ENCODE assay signal across 9 mouse cellular contexts in genomic region chr6:6882266-6882797, GRCm38 (mm10). TPM values are rescaled to one million over a fixed set of nuclear protein-coding genes. Genes with fewer than 3 reads are reported as not detected.
DNase-seq lines count a peak whose midpoint lies in the region; ATAC-seq and TF ChIP-seq lines count a peak whose summit lies in the region.
"Had no signal": no experiment of that assay in that cellular context is flagged by ENCODE, and none has a peak within 500 bp of the region (broad histone marks: within the 10 kb centered on the region; RNA-seq: fewer than 3 reads in every experiment).

No protein-coding gene starts in this region.

- peaks cover 78% of the 10 kb centered on the region for H3K27me3 ChIP-seq in embryonic facial prominence, embryonic 10.5 days (replicated peaks; ENCODE audit: low read depth, poor library complexity, severe bottlenecking)
- H3K27me3 ChIP-seq in hindbrain, embryonic 14.5 days (ENCODE audit: control insufficient read depth, insufficient read depth, low read length) = peaks cover 72% of the 10 kb centered on the region
- H3K27me3 ChIP-seq in midbrain, embryonic 15.5 days (replicated peaks) = peaks cover 59% of the 10 kb centered on the region

- DNase-seq in brain, embryonic 14.5 days (ENCODE audit: low read depth) = peak; percentile 63
- peak; percentile 36 for DNase-seq in embryonic facial prominence, embryonic 10.5 days (ENCODE audit: low spot score)
- DNase-seq in hindbrain, embryonic 14.5 days (ENCODE audit: low spot score) = no peak
- no peak for DNase-seq in yolk sac, embryonic 10.5 days (ENCODE audit: low spot score)
- DNase-seq in adrenal gland, postnatal 10 days = no peak
- DNase-seq in urinary bladder, adult 2 months (ENCODE audit: low spot score) = no peak
- DNase-seq: layer of hippocampus, postnatal 36 days had no signal

- peak overlapping the region; percentile 68 for H3K4me2 ChIP-seq in hindbrain, embryonic 14.5 days (replicated peaks)
- peak overlapping the region; percentile 73; the same call in 1 of the 2 replicates for H3K4me2 ChIP-seq in midbrain, embryonic 15.5 days

- H3K27ac ChIP-seq in embryonic facial prominence, embryonic 10.5 days (replicated peaks) = peak overlapping the region; percentile 93
- H3K27ac ChIP-seq in hindbrain, embryonic 14.5 days = no peak overlapping the region
- no peak overlapping the region for H3K27ac ChIP-seq in midbrain, embryonic 15.5 days

- H3K9ac ChIP-seq in hindbrain, embryonic 14.5 days = no peak overlapping the region
- H3K9ac ChIP-seq in midbrain, embryonic 15.5 days = no peak overlapping the region

- H3K36me3 ChIP-seq in embryonic facial prominence, embryonic 10.5 days (replicated peaks) = peaks cover 13% of the 10 kb centered on the region
- no peaks in the 10 kb centered on the region for H3K36me3 ChIP-seq in hindbrain, embryonic 14.5 days (replicated peaks; ENCODE audit: control insufficient read depth, insufficient read depth)
- no peaks in the 10 kb centered on the region for H3K36me3 ChIP-seq in midbrain, embryonic 15.5 days (replicated peaks)

- 4% methylated on average over 11 of the region's 11 CpGs for whole genome bisulfite sequencing in embryonic facial prominence, embryonic 10.5 days
- WGBS in hindbrain, embryonic 14.5 days = 7% methylated on average over 10 of the region's 11 CpGs
- WGBS in midbrain, embryonic 15.5 days = 7% methylated on average over 10 of the region's 11 CpGs

- TF ChIP-seq CTCF in brain, embryonic 14.5 days (IDR thresholded peaks at IDR 0.05; ENCODE audit: borderline replicate concordance, extremely low read depth, insufficient read depth, insufficient read length) = no peak

- peak overlapping the region; percentile 73 for H3K4me3 ChIP-seq in embryonic facial prominence, embryonic 10.5 days
- no peak overlapping the region for H3K4me3 ChIP-seq in hindbrain, embryonic 14.5 days (replicated peaks; ENCODE audit: low read length)
- H3K4me3 ChIP-seq in midbrain, embryonic 15.5 days = no peak overlapping the region

- no peaks in the 10 kb centered on the region for H3K9me3 ChIP-seq in embryonic facial prominence, embryonic 10.5 days
- no peaks in the 10 kb centered on the region for H3K9me3 ChIP-seq in hindbrain, embryonic 14.5 days (ENCODE audit: control insufficient read depth, low read length)
- no peaks in the 10 kb centered on the region for H3K9me3 ChIP-seq in midbrain, embryonic 15.5 days

- peaks cover 44% of the 10 kb centered on the region for H3K4me1 ChIP-seq in embryonic facial prominence, embryonic 10.5 days
- peaks cover 8% of the 10 kb centered on the region for H3K4me1 ChIP-seq in hindbrain, embryonic 14.5 days (replicated peaks; ENCODE audit: control insufficient read depth, insufficient read depth, low read length)
- H3K4me1 ChIP-seq in midbrain, embryonic 15.5 days = peaks cover 12% of the 10 kb centered on the region

- ATAC-seq in hindbrain, embryonic 14.5 days (ENCODE audit: low FRiP score) = no peak
- ATAC-seq in midbrain, embryonic 15.5 days (replicated peaks) = 0 out of 2 replicates have a peak, but pooled peaks have one; percentile 15

- no peak for TF ChIP-seq POLR2A in brain, embryonic 14.5 days (IDR thresholded peaks at IDR 0.05; ENCODE audit: borderline replicate concordance, extremely low read depth, insufficient read depth, insufficient read length, poor library complexity, severe bottlenecking)

RNA-seq across cellular contexts. Expression of gene Dlx5, which starts 0.4 kb away (rescaled TPM):
- 15.5 and 20.4 TPM in 2 replicates for polyA plus RNA-seq in brain, embryonic 14.5 days (2012; rRNA removed)
- polyA plus RNA-seq in embryonic facial prominence, embryonic 10.5 days (2016; fragmentation: Nextera tagmentation; extraction: Ambion mirVana) = 75.5 and 92.2 TPM in 2 replicates
- polyA plus RNA-seq in hindbrain, embryonic 14.5 days (2014; fragmentation: Nextera tagmentation; extraction: Ambion mirVana) = not detected in 2 replicates
- polyA plus RNA-seq in midbrain, embryonic 15.5 days (2015; fragmentation: Nextera tagmentation; extraction: Ambion mirVana) = 14.8 and 19.0 TPM in 2 replicates
- total RNA-seq in adrenal gland, postnatal 10 days (2021) = 1 to 10 TPM in 1 of 2 experiments, under 1 TPM in 1; 0.76 to 1.2 TPM
- polyA plus RNA-seq in urinary bladder, adult 2 months (2012; rRNA removed) = not detected in 2 replicates
- total RNA-seq: gastrocnemius, postnatal 25 days had no signal

RNA-seq across cellular contexts. Expression of gene Dlx6, which starts 19.2 kb away (rescaled TPM):
- 13.2 and 22.9 TPM in 2 replicates for polyA plus RNA-seq in brain, embryonic 14.5 days (2012; rRNA removed)
- 4.9 and 5.9 TPM in 2 replicates for polyA plus RNA-seq in embryonic facial prominence, embryonic 10.5 days (2016; fragmentation: Nextera tagmentation; extraction: Ambion mirVana)
- not detected in 2 replicates for polyA plus RNA-seq in hindbrain, embryonic 14.5 days (2014; fragmentation: Nextera tagmentation; extraction: Ambion mirVana)
- 2.4 and 3.6 TPM in 2 replicates for polyA plus RNA-seq in midbrain, embryonic 15.5 days (2015; fragmentation: Nextera tagmentation; extraction: Ambion mirVana)
- under 1 TPM in 1 of 2 experiments, not detected in 1; 0.57 TPM for total RNA-seq in adrenal gland, postnatal 10 days (2021)
- not detected in 2 replicates for polyA plus RNA-seq in urinary bladder, adult 2 months (2012; rRNA removed)
- total RNA-seq: gastrocnemius, postnatal 25 days had no signal

Comparison
In these comparisons a context has a peak if more than half of its experiments do, and no peak if none do; other contexts are left out.
1. DNase-seq: peak in brain, embryonic 14.5 days (single experiment) and embryonic facial prominence, embryonic 10.5 days (single experiment); none in hindbrain, embryonic 14.5 days (single experiment), yolk sac, embryonic 10.5 days (single experiment), adrenal gland, postnatal 10 days (single experiment) and urinary bladder, adult 2 months (single experiment).
2. RNA of gene Dlx5, which starts 0.4 kb away (polyA plus RNA-seq): 75.5 to 92.2 TPM in embryonic facial prominence, embryonic 10.5 days, 14.8 to 19.0 TPM in midbrain, embryonic 15.5 days and 15.5 to 20.4 TPM in brain, embryonic 14.5 days; not detected in urinary bladder, adult 2 months and not detected in hindbrain, embryonic 14.5 days; every median in the first group is over 10 times any median in the second.